Mouse (Mus musculus): Measurements from ENCODE around the gene Btbd17.

- no peak for TF ChIP-seq TCF12 (IDR thresholded peaks at IDR 0.05; ENCODE audit: insufficient read depth, poor library complexity, severe bottlenecking)
- no peak for TF ChIP-seq TCF3 (IDR thresholded peaks at IDR 0.05; ENCODE audit: insufficient read length, low read depth)
- TF ChIP-seq MYOD1 (IDR thresholded peaks at IDR 0.05; ENCODE audit: control insufficient read depth in 1 of 3, insufficient read length in 2 of 3, low read depth in 2 of 3) = no peak
- TF ChIP-seq POLR2AphosphoS2 (IDR thresholded peaks at IDR 0.05; ENCODE audit: insufficient read length, low read depth) = no peak
- no peak for TF ChIP-seq POLR2A (IDR thresholded peaks at IDR 0.05; ENCODE audit: insufficient read length, low read depth)
- TF ChIP-seq MAX (IDR thresholded peaks at IDR 0.05; ENCODE audit: low read depth) = no peak
- TF ChIP-seq MYOG (IDR thresholded peaks at IDR 0.05; ENCODE audit: control insufficient read depth in 1 of 3, insufficient read depth in 1 of 3, insufficient read length in 2 of 3, low read depth in 2 of 3) = no peak
- TF ChIP-seq CEBPB (IDR thresholded peaks at IDR 0.05; ENCODE audit: insufficient read depth, poor library complexity, severe bottlenecking) = no peak
Observed at GRCm38 (mm10) chr11:114745134-114745533, 50.6 kb downstream of the Btbd17 start.
